Mouse (Mus musculus) skeletal muscle tissue, adult 2 months (tissue): Measurements from ENCODE around the gene Rtn4rl2.

ENCODE experiments used
- DNase-seq: peaks from one replicate; pipeline ENCODE4 v3.0.0-alpha.2; 2012; ENCODE audit warnings: low read depth, low spot score

The Rtn4rl2 gene

GRCm38 (mm10) chr2:84885084-84886055 lies 1.1 kb downstream of the Rtn4rl2 start:
- DNase-seq, result no peak

GRCm38 (mm10) chr2:84884611-84885010 lies 1.9 kb downstream of the Rtn4rl2 start:
- DNase-seq, result no peak

- no peak for DNase-seq
Measured at GRCm38 (mm10) chr2:84883942-84884341, 2.6 kb downstream of the Rtn4rl2 start.

- no peak for DNase-seq
Measured at GRCm38 (mm10) chr2:84883530-84883929, 3.0 kb downstream of the Rtn4rl2 start.

DNA sequence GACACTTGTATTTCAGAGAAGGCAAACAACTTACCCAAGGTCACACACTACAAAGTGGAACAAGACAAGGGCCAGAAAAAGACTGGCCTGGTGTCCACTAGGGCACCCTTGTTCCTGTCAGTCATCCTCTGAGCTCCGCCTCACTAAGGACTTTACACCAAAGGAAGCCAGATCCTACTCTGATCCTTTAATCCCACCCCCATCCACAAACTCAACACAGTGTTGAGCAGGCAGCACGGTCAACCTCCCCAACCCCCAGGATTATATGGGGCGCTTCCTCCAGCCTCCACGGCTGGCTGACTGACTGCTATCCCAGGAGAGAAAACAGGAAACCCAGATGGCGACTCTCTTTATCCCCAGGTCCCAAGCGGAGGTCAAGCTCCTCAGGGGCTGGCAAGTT lies 3.4 kb downstream of the Rtn4rl2 start:
- DNase-seq, result no peak

DNA sequence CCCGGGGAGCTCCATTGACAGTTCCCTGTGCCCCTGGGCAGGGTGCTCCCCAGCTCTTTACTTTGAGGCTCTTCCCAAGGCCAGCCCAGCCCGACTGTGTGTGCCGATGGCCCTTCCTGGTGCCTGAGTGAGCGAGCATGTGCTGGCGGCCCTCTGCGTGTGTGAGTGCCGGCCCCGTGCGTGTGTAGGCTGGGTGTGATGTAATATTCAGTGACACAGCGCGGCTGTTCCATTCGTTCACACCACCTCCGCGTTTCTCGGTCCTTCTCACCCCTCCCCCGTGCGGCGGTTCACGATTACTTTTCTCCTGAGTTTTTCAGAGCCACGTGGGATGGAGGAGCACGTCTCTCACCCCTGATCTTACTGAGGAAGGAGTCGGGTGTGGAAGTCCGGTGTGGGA lies 3.9 kb downstream of the Rtn4rl2 start:
- DNase-seq, result no peak

DNA sequence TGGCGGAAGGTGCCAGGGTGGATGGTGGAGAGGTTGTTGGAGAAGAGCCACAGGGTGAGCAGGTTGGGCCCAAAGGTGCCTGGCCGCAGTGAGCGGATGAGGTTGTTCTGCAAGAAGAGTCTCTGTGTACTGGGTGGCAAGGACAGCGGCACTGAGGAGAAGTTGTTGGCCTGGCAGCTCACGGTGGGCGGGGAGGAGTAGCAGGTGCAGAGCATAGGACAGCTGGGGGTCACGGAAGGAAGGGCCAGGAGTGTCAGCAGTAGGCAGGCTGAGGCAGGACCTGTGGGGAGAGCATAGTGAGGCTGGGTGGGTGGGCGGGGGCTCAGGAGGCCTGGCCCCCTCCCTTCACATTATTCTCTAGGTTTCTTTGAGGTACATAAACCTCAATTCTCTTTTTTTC lies 5.9 kb downstream of the Rtn4rl2 start:
- DNase-seq, result no peak

DNA sequence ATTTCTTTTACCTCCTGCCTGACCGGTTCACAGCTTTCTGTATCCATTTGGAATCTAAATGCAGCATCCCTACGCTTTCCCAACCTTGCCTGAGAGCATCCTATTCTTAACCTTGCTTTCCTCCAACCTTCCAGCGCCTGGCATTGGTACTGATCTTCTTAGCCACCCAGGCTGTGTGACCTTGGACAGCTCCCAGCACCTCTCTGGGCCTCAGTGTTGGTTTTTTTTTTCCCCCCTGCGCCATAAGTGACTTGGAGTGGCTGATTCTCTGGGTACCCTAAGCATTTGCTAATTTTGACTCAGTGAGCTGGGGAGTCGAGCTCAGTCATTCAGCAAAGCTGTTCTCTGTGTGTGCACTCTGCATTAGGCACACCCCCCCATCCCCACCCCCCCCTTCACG lies 10.7 kb downstream of the Rtn4rl2 start:
- DNase-seq, result no peak

GRCm38 (mm10) chr2:84872105-84872716 lies 14.3 kb downstream of the Rtn4rl2 start:
- peak; percentile 30 for DNase-seq

DNA sequence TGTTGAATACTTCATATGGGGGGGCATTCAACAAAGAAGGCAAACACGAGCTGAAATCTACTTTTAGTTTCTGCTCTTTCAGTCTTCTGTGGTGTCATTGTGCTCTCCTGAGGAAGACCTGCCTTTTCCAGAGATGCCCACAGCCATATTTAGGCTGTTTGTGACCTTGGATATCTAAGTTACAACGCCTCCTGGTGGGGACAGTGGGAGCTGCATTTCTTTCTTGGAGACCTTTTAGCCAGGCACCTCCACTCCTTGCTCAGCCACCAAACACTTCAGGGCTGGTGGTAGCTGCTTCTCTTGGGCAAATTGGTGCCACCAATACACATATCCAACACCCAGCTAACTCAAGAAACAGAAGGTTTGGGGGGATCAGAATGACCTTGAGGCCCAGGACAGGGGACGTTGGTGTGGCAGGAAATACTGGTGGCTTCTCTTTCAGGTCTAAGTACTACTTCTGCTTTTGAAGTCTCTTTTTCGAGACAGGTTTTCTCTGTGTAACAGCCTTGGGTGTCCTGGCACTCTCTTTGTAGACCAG lies 15.8 kb downstream of the Rtn4rl2 start:
- no peak for DNase-seq

DNA sequence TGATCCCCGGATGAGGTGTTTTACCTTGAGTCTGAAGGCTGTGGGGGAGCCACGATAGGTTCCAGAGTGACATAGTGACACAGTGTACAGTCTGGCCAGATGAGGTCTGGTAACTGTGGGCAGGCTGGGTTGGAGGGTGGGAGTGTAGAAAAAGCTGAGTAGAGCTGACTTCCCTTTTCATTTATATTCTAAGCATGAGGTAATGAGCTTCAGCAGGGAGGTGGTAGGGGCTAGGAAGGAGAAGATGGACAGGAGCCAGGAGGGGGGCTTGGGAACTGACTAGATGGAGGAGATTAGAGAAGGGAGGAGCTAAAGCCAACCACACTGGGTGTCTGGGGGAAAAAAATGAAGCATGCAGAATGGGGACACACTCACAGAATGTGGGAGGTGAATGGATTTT lies 17.5 kb downstream of the Rtn4rl2 start:
- no peak for DNase-seq

- peak; percentile 32 for DNase-seq
Measured at GRCm38 (mm10) chr2:84868521-84868943, 18.0 kb downstream of the Rtn4rl2 start.

- no peak for DNase-seq
Measured at GRCm38 (mm10) chr2:84865616-84866571, 20.6 kb downstream of the Rtn4rl2 start.

DNA sequence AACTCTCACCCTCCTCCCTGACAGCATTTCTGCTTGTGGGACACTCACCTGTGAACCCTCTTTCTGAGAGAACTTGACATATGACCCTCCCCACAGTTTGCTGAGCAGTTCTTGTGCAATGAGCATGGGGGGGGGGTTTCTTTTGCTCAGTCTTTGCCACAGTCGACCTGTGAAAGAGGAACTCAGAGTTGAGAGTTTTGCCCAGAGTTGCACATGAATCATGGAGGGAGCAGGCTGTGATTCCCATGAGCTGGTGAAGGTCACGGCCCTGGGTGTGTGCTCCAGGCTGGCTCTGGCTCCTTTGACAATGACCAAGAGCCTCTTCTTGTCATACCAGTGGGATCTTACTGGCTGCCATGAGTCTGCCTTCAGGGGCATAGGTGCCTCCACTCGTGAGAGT lies 24.3 kb downstream of the Rtn4rl2 start:
- no peak for DNase-seq

DNA sequence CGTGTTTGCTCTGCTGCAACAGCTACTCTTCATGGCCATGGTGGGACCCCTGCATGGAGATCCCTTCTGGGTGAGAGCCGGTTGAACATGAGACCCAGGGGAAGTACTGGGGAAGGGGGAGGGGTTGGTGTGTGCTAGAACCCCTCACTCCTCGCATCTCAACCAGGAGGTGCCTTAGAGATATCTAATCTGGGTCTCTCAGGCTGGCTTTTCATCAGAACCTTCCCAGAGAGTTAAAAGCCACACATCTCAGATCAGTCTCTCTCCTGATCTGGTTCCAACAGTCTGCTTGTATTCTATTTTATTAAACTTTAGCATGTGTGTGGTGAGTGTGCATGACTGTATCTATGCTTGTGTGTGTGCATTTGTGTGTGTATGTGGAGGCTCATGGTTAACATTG lies 25.1 kb downstream of the Rtn4rl2 start:
- no peak for DNase-seq

GRCm38 (mm10) chr2:84859991-84860780 lies 26.3 kb downstream of the Rtn4rl2 start:
- DNase-seq, result no peak

DNA sequence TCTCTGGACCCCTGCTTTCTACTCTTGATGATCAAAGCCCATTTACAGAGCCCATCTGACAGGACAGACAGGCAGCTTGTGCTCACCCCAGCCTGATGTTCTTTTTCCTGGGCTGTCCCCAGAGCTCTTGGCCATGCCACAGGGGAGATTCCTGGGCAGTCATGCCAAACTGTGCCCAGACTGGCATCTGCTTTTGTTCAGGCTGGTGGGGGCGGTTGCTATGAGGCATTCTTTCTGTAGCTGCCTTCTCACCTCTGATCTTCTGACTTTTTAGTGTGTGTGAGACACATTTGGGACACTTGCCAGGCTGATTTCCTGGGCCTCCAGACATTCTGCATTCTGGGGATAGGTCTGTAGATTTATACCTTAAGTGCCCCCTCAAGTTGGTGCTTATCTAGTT lies 28.0 kb downstream of the Rtn4rl2 start:
- no peak for DNase-seq

- peak; percentile 54 for DNase-seq
Measured at GRCm38 (mm10) chr2:84855732-84856131, 30.8 kb downstream of the Rtn4rl2 start.

- DNase-seq, result peak; percentile 89
Measured at GRCm38 (mm10) chr2:84851130-84852040, 35.1 kb downstream of the Rtn4rl2 start.
